Mouse (Mus musculus) erythroblast, embryonic 14.5 days (primary cell): ENCODE results near the gene Hadh. TPM values are rescaled to one million over a fixed set of nuclear protein-coding genes. Genes with fewer than 3 reads are reported as not detected.

Experiments used
- H3K27me3 ChIP-seq: 2 replicates; pipeline ENCODE4 v1.6.1; 2012; ENCODE audit warnings: inconsistent platforms; ENCODE audit not compliant: control insufficient read depth
- H3K36me3 ChIP-seq: 2 replicates; pipeline ENCODE4 v1.6.1; 2012; ENCODE audit warnings: mild to moderate bottlenecking, inconsistent platforms; ENCODE audit not compliant: control insufficient read depth
- H3K4me1 ChIP-seq: 2 replicates; pipeline ENCODE4 v1.6.1; 2012; ENCODE audit warnings: inconsistent platforms; ENCODE audit not compliant: control insufficient read depth
- H3K4me3 ChIP-seq: replicated peaks from 2 replicates; pipeline ENCODE3; 2012; ENCODE audit warnings: moderate library complexity, mild to moderate bottlenecking, inconsistent platforms
- H3K9me3 ChIP-seq: 2 replicates; pipeline ENCODE4 v1.6.1; 2012; ENCODE audit warnings: low read length, inconsistent platforms, mixed read lengths; ENCODE audit not compliant: control insufficient read depth
- GATA1 ChIP-seq: IDR thresholded peaks from 2 replicates; pipeline ENCODE4 v1.6.1; 2012; ENCODE audit warnings: low read length, inconsistent platforms, mixed read lengths
- TAL1 ChIP-seq: IDR thresholded peaks from 3 replicates; pipeline ENCODE4 v1.6.1; 2012; ENCODE audit warnings: low read length, inconsistent platforms, mixed read lengths
- polyA plus RNA-seq: library from polyadenylated mRNA; stranded (reverse); fragments of >175 nt; gene quantifications from 2 replicates; pipeline ENCODE4 v1.2.3, GENCODE M21; 2012

The Hadh gene
- polyA plus RNA-seq, 1 experiment: 0.42 TPM

GRCm38 (mm10) chr3:131303320-131303714 lies 31.4 kb upstream of the Hadh start:
- H3K9me3 ChIP-seq: peaks cover under 1% of the 10 kb centered on the region
- no peaks in the 10 kb centered on the region for H3K36me3 ChIP-seq
- H3K4me3 ChIP-seq: peak overlapping the region; percentile 59
- no peak for TF ChIP-seq TAL1
- no peak for TF ChIP-seq GATA1
- peaks cover 9% of the 10 kb centered on the region for H3K27me3 ChIP-seq
- H3K4me1 ChIP-seq: peaks cover 10% of the 10 kb centered on the region

- peaks cover 10% of the 10 kb centered on the region for H3K4me1 ChIP-seq
- H3K4me3 ChIP-seq: peak within 1 kb of the TSS; percentile 59
- TF ChIP-seq GATA1: no peak
- H3K27me3 ChIP-seq: peaks cover 9% of the 10 kb centered on the region
- no peaks in the 10 kb centered on the region for H3K9me3 ChIP-seq
- H3K36me3 ChIP-seq: no peaks in the 10 kb centered on the region
Measured at GRCm38 (mm10) chr3:131302452-131303319, 30.8 kb upstream of the Hadh start, which contains the start of gene Cyp2u1. Cyp2u1 (minus strand) TSS chr3:131303227.

- Histone ChIP-seq H3K4me1 (peaks cover 10% of the 10 kb centered on the region), H3K36me3 (no peaks in the 10 kb centered on the region), H3K9me3 (no peaks in the 10 kb centered on the region), H3K27me3 (peaks cover 9% of the 10 kb centered on the region), H3K4me3 (no peak overlapping the region)
- no peak for TF ChIP-seq TAL1
- no peak for TF ChIP-seq GATA1
Measured at GRCm38 (mm10) chr3:131299908-131300307, 28.0 kb upstream of the Hadh start.

- H3K36me3 ChIP-seq: no peaks in the 10 kb centered on the region
- H3K4me1 ChIP-seq: peaks cover 10% of the 10 kb centered on the region
- H3K4me3 ChIP-seq: no peak overlapping the region
- H3K27me3 ChIP-seq: peaks cover 9% of the 10 kb centered on the region
- no peaks in the 10 kb centered on the region for H3K9me3 ChIP-seq
- TF ChIP-seq TAL1 (no peak), GATA1 (no peak)
Measured at GRCm38 (mm10) chr3:131299078-131299477, 27.2 kb upstream of the Hadh start.

GRCm38 (mm10) chr3:131296893-131297292 lies 25.0 kb upstream of the Hadh start:
- Histone ChIP-seq H3K27me3 (no peaks in the 10 kb centered on the region; the same call in 1 of the 2 replicates), H3K9me3 (no peaks in the 10 kb centered on the region), H3K36me3 (no peaks in the 10 kb centered on the region), H3K4me3 (no peak overlapping the region), H3K4me1 (no peaks in the 10 kb centered on the region)
- no peak for TF ChIP-seq TAL1
- no peak for TF ChIP-seq GATA1

- Histone ChIP-seq H3K27me3 (no peaks in the 10 kb centered on the region), H3K36me3 (no peaks in the 10 kb centered on the region), H3K9me3 (peaks cover 2% of the 10 kb centered on the region; the same call in 1 of the 2 replicates), H3K4me1 (no peaks in the 10 kb centered on the region), H3K4me3 (no peak overlapping the region)
- TF ChIP-seq GATA1 (no peak), TAL1 (no peak)
Measured at GRCm38 (mm10) chr3:131295513-131296200, 23.8 kb upstream of the Hadh start.

GRCm38 (mm10) chr3:131294503-131294902 lies 22.6 kb upstream of the Hadh start:
- no peaks in the 10 kb centered on the region for H3K36me3 ChIP-seq
- no peaks in the 10 kb centered on the region for H3K27me3 ChIP-seq
- no peak for TF ChIP-seq GATA1
- no peak for TF ChIP-seq TAL1
- H3K4me3 ChIP-seq: no peak overlapping the region
- H3K9me3 ChIP-seq: peaks cover 2% of the 10 kb centered on the region; the same call in 1 of the 2 replicates
- H3K4me1 ChIP-seq: no peaks in the 10 kb centered on the region

- Histone ChIP-seq H3K36me3 (no peaks in the 10 kb centered on the region), H3K27me3 (no peaks in the 10 kb centered on the region), H3K4me1 (no peaks in the 10 kb centered on the region), H3K9me3 (peaks cover 2% of the 10 kb centered on the region; the same call in 1 of the 2 replicates), H3K4me3 (no peak overlapping the region)
- TF ChIP-seq TAL1 (no peak), GATA1 (no peak)
Measured at GRCm38 (mm10) chr3:131292959-131293358, 21.1 kb upstream of the Hadh start.

GRCm38 (mm10) chr3:131292349-131292748 lies 20.4 kb upstream of the Hadh start:
- no peaks in the 10 kb centered on the region for H3K27me3 ChIP-seq
- H3K4me1 ChIP-seq: no peaks in the 10 kb centered on the region
- TF ChIP-seq TAL1 (no peak), GATA1 (no peak)
- no peaks in the 10 kb centered on the region for H3K36me3 ChIP-seq
- H3K9me3 ChIP-seq: peaks cover 2% of the 10 kb centered on the region; the same call in 1 of the 2 replicates
- no peak overlapping the region for H3K4me3 ChIP-seq
